Mouse (Mus musculus): Measurements from ENCODE around the gene Olfr477. TPM values are rescaled to one million over a fixed set of nuclear protein-coding genes. Genes with fewer than 3 reads are reported as not detected.
"Not testable (repeated sequence)": the region's sequence is repeated elsewhere in the genome, so short reads cannot be mapped to it uniquely, and the experiment has no call there.

The Olfr477 gene
- not detected for total RNA-seq (2021)
- long read RNA-seq, experiment 1, result 0 reads
- long read RNA-seq, experiment 2, result 0 reads

DNA sequence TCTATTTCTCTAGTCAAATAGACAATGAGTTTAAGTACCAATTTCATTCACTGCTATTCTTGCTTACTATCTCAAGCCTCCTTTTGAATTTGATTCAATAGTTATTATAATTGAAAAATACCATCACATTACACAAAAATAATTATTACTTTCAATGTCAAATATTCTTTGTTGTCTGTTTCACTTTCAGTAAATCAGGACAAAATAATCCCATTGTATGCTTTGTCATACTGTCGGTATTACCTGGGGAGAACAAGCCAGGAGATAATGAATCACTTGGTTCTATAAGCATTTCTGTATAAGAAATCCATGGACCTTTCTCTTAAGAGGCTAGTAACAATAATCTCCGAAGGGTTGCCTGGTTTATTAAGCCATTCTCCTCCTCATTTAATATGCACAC, at the start of gene Olfr477:
Gene Olfr477 (plus strand): TSS at position 301 of the 400 bp plus-strand sequence.
- no peak for DNase-seq (ENCODE audit: low spot score in 2 of 2)

DNA sequence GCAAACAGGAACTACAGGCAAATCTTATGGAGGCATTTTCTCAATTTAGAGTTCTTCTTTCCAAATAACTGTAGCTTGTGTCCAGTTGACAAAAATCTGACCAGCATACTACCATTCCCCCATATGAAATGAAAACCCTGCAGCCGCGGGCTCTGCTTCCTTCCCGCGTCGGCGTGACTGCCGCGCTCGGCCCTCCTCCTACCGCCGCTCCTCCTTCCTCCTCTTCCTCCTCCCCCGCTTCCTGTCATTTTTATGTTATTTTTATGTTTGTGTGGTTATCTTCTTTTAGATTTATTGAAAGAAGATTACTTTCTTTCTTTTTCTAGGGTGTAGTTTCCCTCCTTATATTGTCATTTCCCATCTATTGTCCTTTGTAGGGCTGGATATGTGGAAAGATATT, 34.0 kb upstream of the Olfr477 start:
- not testable (repeated sequence) for DNase-seq (ENCODE audit: low spot score in 2 of 2)

DNA sequence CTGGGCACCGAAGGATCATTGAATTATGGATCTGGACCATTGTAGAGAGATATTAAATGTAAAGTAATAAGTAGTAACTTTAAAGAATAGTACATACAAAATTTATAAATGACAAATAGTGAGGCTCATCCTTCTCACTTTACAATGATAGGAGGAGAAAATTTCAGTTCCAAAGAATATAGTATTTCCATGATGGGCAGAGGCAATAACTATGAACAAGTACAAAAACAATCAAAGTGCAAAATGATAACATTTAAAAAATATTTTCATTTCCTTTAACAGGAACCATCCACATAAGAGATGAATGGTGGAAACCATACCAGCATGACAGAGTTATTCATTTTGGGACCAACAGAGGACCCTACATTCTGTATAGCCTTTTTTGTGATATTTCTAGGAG, 32.1 kb upstream of the Olfr477 start, which contains the start of gene Olfr474:
Gene Olfr474 (plus strand): TSS at position 301 of the 400 bp plus-strand sequence.
- no peak for DNase-seq (ENCODE audit: low spot score in 2 of 2)

DNA sequence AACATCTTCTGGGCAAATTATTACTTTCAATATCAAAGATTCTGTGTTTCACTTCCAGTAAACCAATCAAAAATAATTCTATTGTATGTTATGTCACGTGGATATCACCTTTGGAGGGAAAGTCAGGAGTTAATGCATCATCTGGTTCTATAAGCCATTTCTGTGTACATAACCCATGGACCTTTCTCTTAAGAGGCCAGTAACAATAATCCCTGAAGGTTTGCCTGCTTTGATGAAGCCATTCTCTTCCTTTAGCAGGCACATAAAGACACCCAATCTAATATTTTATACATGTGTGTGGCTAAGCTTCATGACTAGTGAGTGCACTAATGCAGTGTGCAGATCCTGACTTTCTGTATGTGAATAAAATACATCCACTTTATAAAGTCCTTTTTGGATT, 22.0 kb upstream of the Olfr477 start, which contains the start of gene Olfr476:
Gene Olfr476 (plus strand): TSS at position 301 of the 400 bp plus-strand sequence.
- no peak for DNase-seq (ENCODE audit: low spot score in 2 of 2)

DNA sequence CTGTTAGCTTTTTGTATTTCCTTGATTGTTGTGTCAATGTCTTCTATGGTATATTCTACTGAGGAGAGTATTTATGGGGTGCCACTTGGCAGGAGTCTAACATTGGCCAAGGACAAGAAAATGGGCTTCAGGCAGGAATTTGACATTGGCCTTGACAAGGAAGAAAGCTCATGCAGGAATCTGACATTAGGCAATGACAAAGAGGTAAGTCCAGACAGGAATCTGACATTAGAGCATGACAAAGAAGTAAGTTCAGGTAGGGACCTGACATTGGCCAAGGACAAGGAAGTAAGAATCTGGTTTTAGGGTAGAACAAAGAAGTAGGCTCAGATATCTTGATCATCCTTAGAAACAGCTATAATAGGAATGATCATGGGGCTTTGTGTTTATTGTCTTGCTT, 27.8 kb downstream of the Olfr477 start:
- DNase-seq (ENCODE audit: low spot score in 2 of 2), result not testable (repeated sequence)

DNA sequence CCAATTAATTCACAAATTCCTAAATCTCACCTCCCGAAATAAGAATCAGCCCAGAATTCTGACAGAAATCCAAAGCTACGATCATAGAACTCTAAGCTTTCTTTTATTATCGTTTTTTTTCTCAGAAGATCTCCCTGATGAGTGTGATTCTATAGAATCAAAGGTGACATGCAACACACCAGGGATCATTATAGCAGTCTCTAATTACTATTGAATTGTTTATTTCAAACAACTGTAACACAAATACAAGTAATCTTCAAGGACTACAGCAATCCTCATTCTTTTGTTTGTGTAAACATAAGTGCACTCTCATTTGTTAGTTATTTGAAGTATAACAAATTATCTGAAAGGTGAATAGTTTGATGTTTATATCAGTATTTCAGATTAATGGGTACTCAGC, 47.4 kb downstream of the Olfr477 start, which contains the start of gene Olfr478:
Gene Olfr478 (minus strand): TSS at position 101 of the 400 bp plus-strand sequence.
- DNase-seq (ENCODE audit: low spot score in 2 of 2), result no peak

Other genes starting within 250 kb of the Olfr477 start
- not detected for gene Cyb5r2, start 228.7 kb upstream of the Olfr477 start, total RNA-seq (2021)
- not detected for gene Ovch2, start 185.5 kb upstream of the Olfr477 start, total RNA-seq (2021)
- gene Olfr467, start 174.4 kb upstream of the Olfr477 start, total RNA-seq (2021), result not detected
- not detected for gene Olfr469, start 161.2 kb upstream of the Olfr477 start, total RNA-seq (2021)
- not detected for gene Olfr470, start 139.2 kb upstream of the Olfr477 start, total RNA-seq (2021)
- gene Olfr472, start 88.8 kb upstream of the Olfr477 start, total RNA-seq (2021), result not detected
- not detected for gene Olfr473, start 56.2 kb upstream of the Olfr477 start, total RNA-seq (2021)
- not detected for gene Olfr474, start 32.0 kb upstream of the Olfr477 start, total RNA-seq (2021)
- gene Olfr476, start 21.9 kb upstream of the Olfr477 start, total RNA-seq (2021), result not detected
- not detected for gene Olfr478, start 47.3 kb downstream of the Olfr477 start, total RNA-seq (2021)
- not detected for gene Olfr479, start 64.0 kb downstream of the Olfr477 start, total RNA-seq (2021)
- gene Olfr480, start 80.7 kb downstream of the Olfr477 start, total RNA-seq (2021), result not detected
- not detected for gene Olfr481, start 93.2 kb downstream of the Olfr477 start, total RNA-seq (2021)
- gene Olfr482, start 110.9 kb downstream of the Olfr477 start, total RNA-seq (2021), result 1 to 10 TPM; 1.9 to 2.0 TPM
- gene Olfr483, start 114.2 kb downstream of the Olfr477 start, total RNA-seq (2021), result not detected
- gene Olfr484, start 140.8 kb downstream of the Olfr477 start, total RNA-seq (2021), result not detected
- gene Olfr485, start 173.2 kb downstream of the Olfr477 start, total RNA-seq (2021), result not detected
- not detected for gene Olfr486, start 186.0 kb downstream of the Olfr477 start, total RNA-seq (2021)
- gene Olfr487, start 227.9 kb downstream of the Olfr477 start, total RNA-seq (2021), result not detected

All from adrenal gland, adult 18-20 months (tissue).